Comparison of ENCODE assay signal across 8 mouse cellular contexts in genomic region chr9:88482829-88483396, GRCm38 (mm10). TPM values are rescaled to one million over a fixed set of nuclear protein-coding genes. Genes with fewer than 3 reads are reported as not detected.
DNase-seq lines count a peak whose midpoint lies in the region; ATAC-seq and TF ChIP-seq lines count a peak whose summit lies in the region.

No protein-coding gene starts in this region.

- peak overlapping the region; percentile 100 for H3K4me3 ChIP-seq in kidney, embryonic 15.5 days (replicated peaks)
- peak overlapping the region; percentile 99 for H3K4me3 ChIP-seq in forebrain, postnatal 0 days (ENCODE audit: low read depth, low read length)
- H3K4me3 ChIP-seq in midbrain, embryonic 12.5 days: peak overlapping the region; percentile 100
- H3K4me3 ChIP-seq in stomach, embryonic 15.5 days (replicated peaks): peak overlapping the region; percentile 99

- peak overlapping the region; percentile 99 for H3K27ac ChIP-seq in kidney, embryonic 15.5 days
- peak overlapping the region; percentile 100 for H3K27ac ChIP-seq in forebrain, postnatal 0 days (ENCODE audit: low read depth, low read length)
- H3K27ac ChIP-seq in midbrain, embryonic 12.5 days (replicated peaks): peak overlapping the region; percentile 100
- peak overlapping the region; percentile 98 for H3K27ac ChIP-seq in stomach, embryonic 15.5 days

- peaks cover 15% of the 10 kb centered on the region for H3K4me1 ChIP-seq in kidney, embryonic 15.5 days
- peaks cover 14% of the 10 kb centered on the region for H3K4me1 ChIP-seq in forebrain, postnatal 0 days (ENCODE audit: insufficient read depth)
- peaks cover 17% of the 10 kb centered on the region for H3K4me1 ChIP-seq in midbrain, embryonic 12.5 days
- H3K4me1 ChIP-seq in stomach, embryonic 15.5 days: peaks cover 4% of the 10 kb centered on the region; the same call in 1 of the 2 replicates

- ATAC-seq in kidney, embryonic 15.5 days (replicated peaks; ENCODE audit: low FRiP score): no peak
- peak; percentile 67 for ATAC-seq in cerebellum, adult (ENCODE audit: insufficient number of reproducible peaks, low FRiP score, low TSS enrichment)
- peak; percentile 81 for ATAC-seq in forebrain, postnatal 0 days
- peak; percentile 28 to 50 for ATAC-seq in hematopoietic stem cell, adult 5-6 weeks (replicated peaks in 1 of 2; ENCODE audit: insufficient read depth in 1 of 2, low FRiP score in 2 of 2, low TSS enrichment in 1 of 2, low read depth in 1 of 2, poor library complexity in 2 of 2, severe bottlenecking in 2 of 2)
- no peak for ATAC-seq in midbrain, embryonic 12.5 days (ENCODE audit: low FRiP score, low read depth)
- no peak for ATAC-seq in stomach, embryonic 15.5 days (ENCODE audit: insufficient read depth, low FRiP score, low read depth)

- intact Hi-C loops in left cerebral cortex, postnatal 10 days (cut with DNase I): loop anchor here (2.0 kb wide), 1 partner anchor 40 kb away; no protein-coding TSS in a partner anchor

- no peak for TF ChIP-seq CTCF in forebrain, postnatal 0 days (IDR thresholded peaks at IDR 0.05; ENCODE audit: low read depth)

- no peaks in the 10 kb centered on the region for H3K9me3 ChIP-seq in kidney, embryonic 15.5 days (replicated peaks)
- no peaks in the 10 kb centered on the region for H3K9me3 ChIP-seq in forebrain, postnatal 0 days (ENCODE audit: low read length)
- no peaks in the 10 kb centered on the region for H3K9me3 ChIP-seq in midbrain, embryonic 12.5 days
- H3K9me3 ChIP-seq in stomach, embryonic 15.5 days: no peaks in the 10 kb centered on the region

- under 1% methylated on average over 38 of the region's 52 CpGs for WGBS in kidney, embryonic 15.5 days
- WGBS in forebrain, postnatal 0 days: under 1% methylated on average over 51 of the region's 52 CpGs
- WGBS in midbrain, embryonic 12.5 days: 0% methylated on average over 35 of the region's 52 CpGs
- WGBS in stomach, embryonic 15.5 days: 0% methylated on average over 46 of the region's 52 CpGs

- no peak for DNase-seq in kidney, adult 9 months
- DNase-seq in forebrain, postnatal 0 days: no peak
- DNase-seq in left cerebral cortex, postnatal 10 days (ENCODE audit: extremely low spot score in 1 of 2, low spot score in 2 of 2): peak; percentile 64 to 95

- H3K9ac ChIP-seq in kidney, embryonic 15.5 days: peak overlapping the region; percentile 90
- H3K9ac ChIP-seq in forebrain, postnatal 0 days: peak overlapping the region; percentile 95
- H3K9ac ChIP-seq in midbrain, embryonic 12.5 days (replicated peaks): peak overlapping the region; percentile 87
- peak overlapping the region; percentile 74 for H3K9ac ChIP-seq in stomach, embryonic 15.5 days

- H3K36me3 ChIP-seq in kidney, embryonic 15.5 days: peaks cover 4% of the 10 kb centered on the region; the same call in 1 of the 2 replicates
- no peaks in the 10 kb centered on the region for H3K36me3 ChIP-seq in forebrain, postnatal 0 days (ENCODE audit: insufficient read depth)
- H3K36me3 ChIP-seq in midbrain, embryonic 12.5 days: no peaks in the 10 kb centered on the region
- no peaks in the 10 kb centered on the region for H3K36me3 ChIP-seq in stomach, embryonic 15.5 days

- H3K27me3 ChIP-seq in kidney, embryonic 15.5 days: no peaks in the 10 kb centered on the region
- H3K27me3 ChIP-seq in forebrain, postnatal 0 days (ENCODE audit: insufficient read depth, low read length): no peaks in the 10 kb centered on the region
- H3K27me3 ChIP-seq in midbrain, embryonic 12.5 days: peaks cover 11% of the 10 kb centered on the region
- H3K27me3 ChIP-seq in stomach, embryonic 15.5 days (replicated peaks): no peaks in the 10 kb centered on the region

- H3K4me2 ChIP-seq in kidney, embryonic 15.5 days: peak overlapping the region; percentile 64
- H3K4me2 ChIP-seq in forebrain, postnatal 0 days (ENCODE audit: low read depth): peak overlapping the region; percentile 60
- H3K4me2 ChIP-seq in midbrain, embryonic 12.5 days (replicated peaks): peak overlapping the region; percentile 56
- H3K4me2 ChIP-seq in stomach, embryonic 15.5 days: peak overlapping the region; percentile 66

RNA-seq across cellular contexts. Expression of gene Syncrip, which starts 0.5 kb away (rescaled TPM):
- polyA plus RNA-seq in kidney, embryonic 15.5 days (2015; fragmentation: Nextera tagmentation; extraction: Ambion mirVana): 103 and 110 TPM in 2 replicates
- 138 and 149 TPM in 2 replicates for total RNA-seq in forebrain, postnatal 0 days (2014; rRNA removed)
- 82.5 and 86.4 TPM in 2 replicates for polyA plus RNA-seq in forebrain, postnatal 0 days (2015; fragmentation: Nextera tagmentation; extraction: Ambion mirVana)
- 232 and 322 TPM in 2 replicates for total RNA-seq in hematopoietic stem cell, adult 5-6 weeks (2017)
- total RNA-seq in left cerebral cortex, postnatal 10 days (2021): 10 to 100 TPM; 85.5 to 93.1 TPM
- polyA plus RNA-seq in midbrain, embryonic 12.5 days (2016; fragmentation: Nextera tagmentation; extraction: Ambion mirVana): 119 and 121 TPM in 2 replicates
- 88.7 and 93.1 TPM in 2 replicates for polyA plus RNA-seq in stomach, embryonic 15.5 days (2015; fragmentation: Nextera tagmentation; extraction: Ambion mirVana)

RNA-seq across cellular contexts. Expression of gene Gm20537, which starts 26.5 kb away (rescaled TPM):
- polyA plus RNA-seq in kidney, embryonic 15.5 days (2015; fragmentation: Nextera tagmentation; extraction: Ambion mirVana): 0.23 and 0.45 TPM in 2 replicates
- 0.38 and 2.2 TPM in 2 replicates for total RNA-seq in forebrain, postnatal 0 days (2014; rRNA removed)
- not detected in 2 replicates for polyA plus RNA-seq in forebrain, postnatal 0 days (2015; fragmentation: Nextera tagmentation; extraction: Ambion mirVana)
- total RNA-seq in hematopoietic stem cell, adult 5-6 weeks (2017): not detected in 2 replicates
- 1 to 10 TPM in 1 of 2 experiments, not detected in 1; 2.4 TPM for total RNA-seq in left cerebral cortex, postnatal 10 days (2021)
- 0.42 and 1.8 TPM in 2 replicates for polyA plus RNA-seq in midbrain, embryonic 12.5 days (2016; fragmentation: Nextera tagmentation; extraction: Ambion mirVana)
- polyA plus RNA-seq in stomach, embryonic 15.5 days (2015; fragmentation: Nextera tagmentation; extraction: Ambion mirVana): 0.37 and 0.65 TPM in 2 replicates

RNA-seq across cellular contexts. Expression of gene Snx14, which starts 44.2 kb away (rescaled TPM):
- polyA plus RNA-seq in kidney, embryonic 15.5 days (2015; fragmentation: Nextera tagmentation; extraction: Ambion mirVana): 26.8 and 30.0 TPM in 2 replicates
- total RNA-seq in forebrain, postnatal 0 days (2014; rRNA removed): 30.2 and 31.3 TPM in 2 replicates
- 17.8 and 25.3 TPM in 2 replicates for polyA plus RNA-seq in forebrain, postnatal 0 days (2015; fragmentation: Nextera tagmentation; extraction: Ambion mirVana)
- total RNA-seq in hematopoietic stem cell, adult 5-6 weeks (2017): 27.0 and 35.6 TPM in 2 replicates
- 10 to 100 TPM; 49.6 to 51.4 TPM for total RNA-seq in left cerebral cortex, postnatal 10 days (2021)
- 22.2 and 24.1 TPM in 2 replicates for polyA plus RNA-seq in midbrain, embryonic 12.5 days (2016; fragmentation: Nextera tagmentation; extraction: Ambion mirVana)
- 29.4 and 34.2 TPM in 2 replicates for polyA plus RNA-seq in stomach, embryonic 15.5 days (2015; fragmentation: Nextera tagmentation; extraction: Ambion mirVana)

Comparison
In these comparisons a context has a peak if more than half of its experiments do, and no peak if none do; other contexts are left out.
1. ATAC-seq: peak in cerebellum, adult (single experiment), forebrain, postnatal 0 days (single experiment) and hematopoietic stem cell, adult 5-6 weeks (2 of 2); none in kidney, embryonic 15.5 days (single experiment), midbrain, embryonic 12.5 days (single experiment) and stomach, embryonic 15.5 days (single experiment).
2. DNase-seq: peak in left cerebral cortex, postnatal 10 days (2 of 2); none in kidney, adult 9 months (single experiment) and forebrain, postnatal 0 days (single experiment).
3. Peak in every context shown above with its lines, with median percentiles within 50 percentile points of each other: H3K27ac ChIP-seq, H3K4me2 ChIP-seq, H3K4me3 ChIP-seq and H3K9ac ChIP-seq.